Mouse (Mus musculus) lung, embryonic 14.5 days (tissue): ENCODE results near the gene Ms4a2. TPM values are rescaled to one million over a fixed set of nuclear protein-coding genes. Genes with fewer than 3 reads are reported as not detected.

ENCODE experiments used
- ATAC-seq: fragments of 200-750 bp; cut with Nextera tagmentation; 2 replicates; pipeline ENCODE4 v1.8.0; 2017; ENCODE audit warnings: mild to moderate bottlenecking, moderate TSS enrichment, moderate library complexity; ENCODE audit not compliant: insufficient read depth
- DNase-seq: peaks from one replicate; pipeline ENCODE4 v3.0.0-alpha.2; 2015
- H3K27ac ChIP-seq: fragments of 300-500 bp; sonication (generic); 2 replicates; pipeline ENCODE4 v1.5.1; 2014; ENCODE audit warnings: low read depth, mild to moderate bottlenecking, moderate library complexity
- H3K27me3 ChIP-seq: fragments of 300-500 bp; sonication (generic); 2 replicates; pipeline ENCODE4 v1.6.1; 2014; ENCODE audit warnings: low read length, control low read depth; ENCODE audit not compliant: insufficient read depth
- H3K36me3 ChIP-seq: fragments of 300-500 bp; sonication (generic); 2 replicates; pipeline ENCODE4 v1.6.1; 2014; ENCODE audit warnings: control low read depth; ENCODE audit not compliant: insufficient read depth
- H3K4me1 ChIP-seq: fragments of 300-500 bp; sonication (generic); 2 replicates; pipeline ENCODE4 v1.6.1; 2014; ENCODE audit warnings: antibody characterized with exemption, control low read depth; ENCODE audit not compliant: insufficient read depth
- H3K4me2 ChIP-seq: fragments of 300-500 bp; sonication (generic); 2 replicates; pipeline ENCODE4 v1.6.1; 2014; ENCODE audit warnings: mild to moderate bottlenecking
- H3K4me3 ChIP-seq: fragments of 300-500 bp; sonication (generic); 2 replicates; pipeline ENCODE4 v1.5.1; 2014; ENCODE audit warnings: low read depth, low read length
- H3K9ac ChIP-seq: fragments of 300-500 bp; sonication (generic); 2 replicates; pipeline ENCODE4 v1.6.1; 2014
- H3K9me3 ChIP-seq: fragments of 300-500 bp; sonication (generic); 2 replicates; pipeline ENCODE4 v1.6.1; 2016; ENCODE audit warnings: low read depth, low read length, control low read depth
- CTCF ChIP-seq: IDR thresholded peaks from 2 replicates; pipeline ENCODE4 v1.5.1; 2016; ENCODE audit warnings: antibody characterized with exemption, low read depth
- WGBS: fragments of 180-500 bp; shearing (Covaris S2); extraction: QIAGEN DNeasy Blood & Tissue Kit; methylation state at CpG from one replicate; pipeline ENCODE4 v1.1.7; 2014; 5-methylcytosine and 5-hydroxymethylcytosine counted together
- polyA plus RNA-seq: library from polyadenylated mRNA; unstranded; fragments of >200 nt; fragmentation: Nextera tagmentation; extraction: Ambion mirVana; gene quantifications from 2 replicates; pipeline ENCODE4 v1.2.1, GENCODE M21; 2014

The Ms4a2 gene
- polyA plus RNA-seq = 0.12 TPM in 1 of 2 replicates, not detected in the other

DNA sequence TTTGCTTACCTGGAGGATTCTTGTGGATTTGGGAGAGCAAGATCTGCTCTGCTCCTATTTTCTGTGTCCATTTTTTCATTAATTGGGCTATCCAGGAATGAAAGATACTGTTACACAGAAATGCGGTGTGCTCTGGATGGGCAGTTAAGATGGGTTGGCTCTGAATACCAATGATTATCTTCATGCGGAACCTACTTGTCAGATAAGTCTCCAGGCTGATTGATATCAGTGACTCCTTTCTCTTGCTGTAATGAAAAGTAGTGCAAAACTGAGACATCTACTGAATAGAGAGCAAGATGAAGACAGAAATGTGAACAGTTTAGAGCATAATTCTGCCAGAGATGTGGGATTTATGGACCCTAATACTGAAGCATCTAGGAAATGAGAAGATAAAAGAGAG, at the start of gene Ms4a2:
Gene Ms4a2, minus strand, starts transcription at position 169 of the 400 bp plus-strand sequence.
- Histone ChIP-seq H3K4me2 (no peak within 1 kb of the TSS), H3K4me3 (no peak within 1 kb of the TSS), H3K4me1 (no peaks in the 10 kb centered on the region), H3K27ac (no peak within 1 kb of the TSS), H3K36me3 (no peaks in the 10 kb centered on the region), H3K9ac (no peak within 1 kb of the TSS), H3K9me3 (no peaks in the 10 kb centered on the region), H3K27me3 (no peaks in the 10 kb centered on the region)
- ATAC-seq (no peak), DNase-seq (no peak)
- 80% methylated on average over 2 of the region's 2 CpGs for WGBS
- no peak for TF ChIP-seq CTCF

DNA sequence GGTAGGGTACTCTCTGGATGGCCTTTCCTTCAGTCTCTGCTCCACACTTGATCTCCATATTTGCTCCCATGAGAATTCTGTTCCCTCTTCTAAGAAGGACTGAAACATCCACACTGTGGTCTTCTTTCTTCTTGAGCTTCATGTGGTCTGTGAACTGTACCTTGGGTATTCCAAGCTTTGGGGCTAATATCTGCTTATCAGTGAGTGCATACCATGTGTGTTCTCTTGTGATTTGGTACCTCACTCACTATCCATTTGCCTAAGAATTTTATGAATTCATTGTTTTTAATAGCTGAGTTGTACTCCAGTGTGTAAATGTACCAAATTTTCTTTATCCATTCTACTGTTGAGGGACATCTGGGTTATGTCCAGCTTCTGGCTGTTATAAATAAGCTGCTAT, 38.0 kb upstream of the Ms4a2 start:
- no peaks in the 10 kb centered on the region for H3K27me3 ChIP-seq
- H3K4me1 ChIP-seq = no peaks in the 10 kb centered on the region
- no peak overlapping the region for H3K4me3 ChIP-seq
- DNase-seq (no peak), ATAC-seq (no peak)
- no peaks in the 10 kb centered on the region for H3K36me3 ChIP-seq
- no peaks in the 10 kb centered on the region for H3K9me3 ChIP-seq
- no peak overlapping the region for H3K4me2 ChIP-seq
- TF ChIP-seq CTCF = no peak
- no peak overlapping the region for H3K27ac ChIP-seq
- H3K9ac ChIP-seq = no peak overlapping the region

DNA sequence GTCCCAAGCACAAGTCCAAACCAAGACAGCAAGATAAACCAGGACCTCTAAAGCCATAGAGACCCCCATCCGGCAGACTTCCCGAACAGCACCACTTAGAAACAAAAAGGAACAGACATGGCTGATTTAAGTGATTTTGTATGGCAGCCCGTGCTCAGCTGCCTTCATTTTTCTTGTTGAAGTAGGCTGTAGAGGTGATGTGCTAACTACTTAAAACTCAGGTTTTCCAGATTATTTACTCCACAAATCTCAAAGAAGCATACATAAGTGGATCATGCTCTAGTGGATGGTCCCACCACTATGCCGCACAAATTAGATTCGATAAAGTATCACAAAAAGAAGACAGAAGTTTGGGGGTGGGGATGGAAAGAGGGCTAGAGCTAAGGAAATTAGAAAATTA, 36.9 kb upstream of the Ms4a2 start, which contains the start of gene Oosp2:
Gene Oosp2, minus strand, starts transcription at position 101 of the 400 bp plus-strand sequence.
- Histone ChIP-seq H3K36me3 (no peaks in the 10 kb centered on the region), H3K9ac (no peak within 1 kb of the TSS), H3K9me3 (no peaks in the 10 kb centered on the region), H3K27ac (no peak within 1 kb of the TSS), H3K4me3 (no peak within 1 kb of the TSS), H3K4me2 (no peak within 1 kb of the TSS), H3K27me3 (no peaks in the 10 kb centered on the region), H3K4me1 (no peaks in the 10 kb centered on the region)
- no peak for TF ChIP-seq CTCF
- ATAC-seq (no peak), DNase-seq (no peak)
- 83% methylated on average over 5 of the region's 5 CpGs for WGBS

DNA sequence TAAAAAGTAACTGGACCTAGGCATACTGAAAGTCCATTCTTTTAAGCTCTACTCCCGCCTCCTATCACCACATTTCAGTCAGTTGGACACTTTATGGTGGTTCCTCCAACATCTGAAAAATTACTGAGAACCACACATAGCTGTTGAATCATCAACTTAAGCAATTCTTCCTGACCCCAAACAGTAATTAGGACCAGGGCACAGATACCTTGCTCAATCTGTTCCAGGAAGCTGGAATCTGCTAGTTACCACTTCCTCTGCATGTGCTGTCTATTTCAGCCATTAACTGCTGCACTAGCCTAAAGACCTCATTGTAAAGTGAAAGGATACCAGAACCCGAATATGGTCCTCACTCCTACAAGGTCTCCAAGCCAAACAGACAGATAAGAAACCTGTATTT, 35.6 kb upstream of the Ms4a2 start:
- ATAC-seq = no peak
- WGBS = 73% methylated on average over 2 of the region's 2 CpGs
- Histone ChIP-seq H3K9ac (no peak overlapping the region), H3K36me3 (no peaks in the 10 kb centered on the region), H3K4me3 (no peak overlapping the region), H3K4me1 (no peaks in the 10 kb centered on the region), H3K27me3 (no peaks in the 10 kb centered on the region), H3K9me3 (no peaks in the 10 kb centered on the region), H3K27ac (no peak overlapping the region), H3K4me2 (no peak overlapping the region)
- TF ChIP-seq CTCF = no peak
- no peak for DNase-seq

DNA sequence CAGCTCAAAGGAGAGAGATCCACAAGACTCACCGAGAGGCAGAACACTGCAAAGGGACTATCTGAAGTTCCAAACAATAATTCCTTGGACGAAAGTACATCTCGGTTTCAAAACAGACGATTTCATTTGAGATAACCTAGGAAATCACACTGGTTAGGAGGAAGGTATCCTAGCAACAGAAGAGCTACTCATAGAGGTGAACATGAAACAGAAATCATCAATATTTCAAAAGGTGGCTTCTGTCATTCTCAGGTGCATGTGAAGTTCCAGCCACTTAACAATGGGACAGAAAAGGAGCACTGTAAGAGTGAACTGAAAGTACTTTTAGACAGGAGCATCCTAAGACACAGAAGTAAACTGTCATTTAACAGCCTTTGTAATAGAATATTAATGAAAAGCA, 26.0 kb upstream of the Ms4a2 start:
- Histone ChIP-seq H3K27ac (no peak overlapping the region), H3K36me3 (no peaks in the 10 kb centered on the region), H3K27me3 (no peaks in the 10 kb centered on the region), H3K9me3 (no peaks in the 10 kb centered on the region), H3K4me1 (no peaks in the 10 kb centered on the region), H3K9ac (no peak overlapping the region), H3K4me2 (no peak overlapping the region), H3K4me3 (no peak overlapping the region)
- ATAC-seq (no peak), DNase-seq (no peak)
- WGBS = 60% methylated on average over 4 of the region's 4 CpGs
- no peak for TF ChIP-seq CTCF

DNA sequence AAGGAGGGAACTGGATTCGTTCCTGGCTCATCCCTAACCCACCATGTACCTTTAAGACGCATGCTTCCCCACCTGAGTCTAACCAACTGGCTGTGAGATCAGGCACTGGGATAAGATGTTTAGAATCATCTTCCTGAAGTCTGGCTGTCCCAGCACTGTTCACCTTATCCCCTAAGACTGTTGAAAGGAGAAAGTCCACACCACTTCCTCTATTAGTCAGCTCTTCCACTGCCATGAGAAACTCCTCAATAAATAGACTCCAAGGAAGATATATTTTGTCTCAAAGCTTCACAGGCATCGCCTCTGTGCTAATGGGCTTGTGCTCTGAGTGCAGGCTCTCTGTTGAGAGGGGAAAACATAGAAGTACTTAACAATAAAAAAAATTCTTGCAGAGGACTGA, 22.6 kb upstream of the Ms4a2 start:
- no peak overlapping the region for H3K9ac ChIP-seq
- no peaks in the 10 kb centered on the region for H3K9me3 ChIP-seq
- TF ChIP-seq CTCF = no peak
- 75% methylated on average over 3 of the region's 3 CpGs for WGBS
- DNase-seq = no peak
- ATAC-seq = no peak
- no peaks in the 10 kb centered on the region for H3K36me3 ChIP-seq
- H3K27ac ChIP-seq = no peak overlapping the region
- no peak overlapping the region for H3K4me2 ChIP-seq
- H3K4me3 ChIP-seq = no peak overlapping the region
- H3K4me1 ChIP-seq = no peaks in the 10 kb centered on the region
- H3K27me3 ChIP-seq = no peaks in the 10 kb centered on the region

DNA sequence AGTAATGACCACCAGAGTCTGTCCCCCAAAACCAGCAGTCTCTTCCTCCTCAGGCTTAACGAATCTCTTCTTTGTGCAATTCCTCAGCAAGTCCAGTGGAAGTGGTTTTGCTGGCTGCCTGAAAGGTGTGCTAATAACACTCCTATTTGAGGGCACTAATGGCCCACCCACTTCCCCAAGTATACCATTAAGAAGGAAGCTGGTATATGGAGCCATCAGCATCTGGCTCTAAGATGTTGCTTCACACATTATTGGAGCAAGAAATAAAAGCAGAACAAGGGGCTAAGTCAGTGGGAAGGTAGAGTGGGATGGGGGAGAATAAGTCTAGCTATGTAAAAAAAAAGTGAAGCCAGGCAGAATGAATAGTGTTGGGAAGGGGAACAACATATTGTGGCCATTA, 17.2 kb upstream of the Ms4a2 start, which contains the start of gene Ms4a3:
Gene Ms4a3, minus strand, starts transcription at position 120 of the 400 bp plus-strand sequence.
- DNase-seq = no peak
- H3K27me3 ChIP-seq = no peaks in the 10 kb centered on the region
- no peaks in the 10 kb centered on the region for H3K4me1 ChIP-seq
- no peaks in the 10 kb centered on the region for H3K9me3 ChIP-seq
- no peak for TF ChIP-seq CTCF
- WGBS = 50% methylated on average over 1 of the region's 1 CpGs
- no peak within 1 kb of the TSS for H3K4me2 ChIP-seq
- H3K36me3 ChIP-seq = no peaks in the 10 kb centered on the region
- no peak within 1 kb of the TSS for H3K9ac ChIP-seq
- no peak within 1 kb of the TSS for H3K4me3 ChIP-seq
- ATAC-seq = no peak
- H3K27ac ChIP-seq = no peak within 1 kb of the TSS

DNA sequence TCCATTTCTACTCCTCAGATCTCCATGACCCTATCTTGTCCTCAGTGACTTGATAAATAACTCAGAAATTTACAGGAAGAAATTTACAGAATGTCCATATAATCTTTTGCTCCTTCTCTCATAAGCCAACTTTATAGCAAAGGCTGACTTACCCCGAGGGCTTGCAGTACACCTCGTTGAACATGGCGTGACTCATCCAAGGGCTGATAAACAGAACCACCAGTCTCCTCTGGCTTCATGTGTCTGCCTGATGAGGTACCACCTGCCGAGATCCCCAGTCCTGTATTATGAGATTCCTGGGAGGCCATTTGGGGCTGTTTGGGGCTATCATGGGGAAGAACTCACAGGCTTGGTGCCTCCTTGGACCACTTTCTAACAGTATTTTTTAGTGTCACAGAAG, 15.5 kb upstream of the Ms4a2 start:
- Histone ChIP-seq H3K27me3 (no peaks in the 10 kb centered on the region), H3K9ac (no peak overlapping the region), H3K4me1 (no peaks in the 10 kb centered on the region), H3K36me3 (no peaks in the 10 kb centered on the region), H3K27ac (no peak overlapping the region), H3K9me3 (no peaks in the 10 kb centered on the region), H3K4me3 (no peak overlapping the region), H3K4me2 (no peak overlapping the region)
- no peak for DNase-seq
- 68% methylated on average over 4 of the region's 4 CpGs for WGBS
- TF ChIP-seq CTCF = no peak
- no peak for ATAC-seq
